Mouse (Mus musculus) neural tube, embryonic 11.5 days (tissue): ENCODE results near the gene Trim63. TPM values are rescaled to one million over a fixed set of nuclear protein-coding genes. Genes with fewer than 3 reads are reported as not detected.

Experiments
- ATAC-seq: fragments of 200-750 bp; cut with Nextera tagmentation; 2 replicates; pipeline ENCODE4 v1.8.0; 2017; ENCODE audit warnings: moderate number of reproducible peaks, mild to moderate bottlenecking, moderate TSS enrichment, moderate library complexity; ENCODE audit not compliant: insufficient read depth, low FRiP score, low TSS enrichment
- DNase-seq: peaks from one replicate; pipeline ENCODE4 v3.0.0-alpha.2; 2015; ENCODE audit warnings: low spot score
- H3K27ac ChIP-seq: fragments of 300-500 bp; sonication (generic); 2 replicates; pipeline ENCODE4 v1.5.1; 2014; ENCODE audit warnings: low read depth, mild to moderate bottlenecking, low read length
- H3K27me3 ChIP-seq: fragments of 300-500 bp; sonication (generic); 2 replicates; pipeline ENCODE4 v1.6.1; 2014; ENCODE audit warnings: mild to moderate bottlenecking, low read length, mixed read lengths; ENCODE audit not compliant: control insufficient read depth, insufficient read depth
- H3K36me3 ChIP-seq: fragments of 300-500 bp; sonication (generic); 2 replicates; pipeline ENCODE4 v1.6.1; 2014; ENCODE audit warnings: mild to moderate bottlenecking, low read length, moderate library complexity, mixed read lengths; ENCODE audit not compliant: control insufficient read depth, insufficient read depth
- H3K4me1 ChIP-seq: fragments of 300-500 bp; sonication (generic); 2 replicates; pipeline ENCODE4 v1.6.1; 2014; ENCODE audit warnings: low read length, mixed read lengths; ENCODE audit not compliant: control insufficient read depth, insufficient read depth
- H3K4me2 ChIP-seq: fragments of 300-500 bp; sonication (generic); 2 replicates; pipeline ENCODE4 v1.6.1; 2014; ENCODE audit warnings: low read depth, mild to moderate bottlenecking, moderate library complexity
- H3K4me3 ChIP-seq: fragments of 300-500 bp; sonication (generic); 2 replicates; pipeline ENCODE4 v1.5.1; 2014; ENCODE audit warnings: low read depth, low read length
- H3K9ac ChIP-seq: fragments of 300-500 bp; sonication (generic); 2 replicates; pipeline ENCODE4 v1.6.1; 2014; ENCODE audit warnings: mild to moderate bottlenecking, low read length
- H3K9me3 ChIP-seq: fragments of 300-500 bp; sonication (generic); 2 replicates; pipeline ENCODE4 v1.6.1; 2016; ENCODE audit warnings: low read length; ENCODE audit not compliant: control insufficient read depth
- WGBS: fragments of 180-500 bp; shearing (Covaris S2); extraction: QIAGEN DNeasy Blood & Tissue Kit; methylation state at CpG from one replicate; pipeline ENCODE4 v1.1.7; 2014; 5-methylcytosine and 5-hydroxymethylcytosine counted together
- polyA plus RNA-seq: library from polyadenylated mRNA; unstranded; fragments of >200 nt; fragmentation: Nextera tagmentation; extraction: Ambion mirVana; gene quantifications from 2 replicates; pipeline ENCODE4 v1.2.1, GENCODE M21; 2014

Gene Trim63
- polyA plus RNA-seq, 1 experiment from 2014 or later = 1.6 TPM

DNA sequence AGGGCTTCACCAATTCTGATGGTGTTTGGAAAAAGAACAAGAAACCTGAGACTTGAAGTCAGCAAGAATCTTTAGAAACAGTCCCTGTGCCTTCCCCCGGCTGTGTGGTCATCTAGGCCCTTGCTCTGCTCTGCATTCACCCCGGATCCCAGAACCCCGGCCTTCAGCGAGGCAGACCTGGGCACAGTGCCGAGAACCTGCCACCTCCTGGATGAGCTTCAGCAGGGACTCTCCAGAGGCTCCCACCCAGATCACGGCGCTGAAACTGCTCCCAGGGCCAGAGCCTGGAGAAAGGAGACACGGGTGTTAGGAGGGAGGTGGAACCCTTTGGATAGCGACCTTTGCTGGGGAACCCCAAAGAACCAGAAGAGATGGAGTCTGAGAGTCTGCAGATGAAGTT, 47.2 kb downstream of the Trim63 start:
- H3K4me1 ChIP-seq = no peaks in the 10 kb centered on the region
- 72% methylated on average over 9 of the region's 9 CpGs for WGBS
- H3K9me3 ChIP-seq = no peaks in the 10 kb centered on the region
- no peaks in the 10 kb centered on the region for H3K27me3 ChIP-seq
- no peaks in the 10 kb centered on the region for H3K36me3 ChIP-seq
- H3K27ac ChIP-seq = no peak overlapping the region
- H3K9ac ChIP-seq = no peak overlapping the region
- DNase-seq = no peak
- H3K4me3 ChIP-seq = no peak overlapping the region
- no peak for ATAC-seq
- no peak overlapping the region for H3K4me2 ChIP-seq

DNA sequence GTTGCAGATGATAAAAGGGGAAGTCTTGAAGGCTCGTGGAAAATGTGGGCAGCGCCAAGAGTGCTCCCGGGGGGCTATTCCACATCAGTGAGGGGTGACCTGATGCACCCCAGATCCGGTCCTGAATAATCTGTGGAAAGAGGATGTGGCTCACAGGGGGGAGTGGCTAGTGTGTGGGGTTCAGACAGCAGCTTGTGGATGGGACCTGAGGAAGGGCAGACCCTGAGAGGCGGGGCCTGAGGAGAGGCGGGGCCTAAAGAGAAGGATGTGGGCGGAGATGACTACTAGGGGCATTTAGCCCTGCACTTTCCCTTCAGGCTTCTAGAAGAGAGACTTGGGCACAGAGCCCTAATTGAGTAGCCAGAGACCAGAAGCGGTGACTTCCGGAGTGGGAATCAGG, 47.7 kb downstream of the Trim63 start:
- Histone ChIP-seq H3K27ac (no peak overlapping the region), H3K27me3 (no peaks in the 10 kb centered on the region), H3K9me3 (no peaks in the 10 kb centered on the region), H3K36me3 (no peaks in the 10 kb centered on the region), H3K9ac (no peak overlapping the region), H3K4me2 (no peak overlapping the region), H3K4me3 (no peak overlapping the region), H3K4me1 (no peaks in the 10 kb centered on the region)
- WGBS = 26% methylated on average over 9 of the region's 9 CpGs
- DNase-seq = peak; percentile 30
- no peak for ATAC-seq

DNA sequence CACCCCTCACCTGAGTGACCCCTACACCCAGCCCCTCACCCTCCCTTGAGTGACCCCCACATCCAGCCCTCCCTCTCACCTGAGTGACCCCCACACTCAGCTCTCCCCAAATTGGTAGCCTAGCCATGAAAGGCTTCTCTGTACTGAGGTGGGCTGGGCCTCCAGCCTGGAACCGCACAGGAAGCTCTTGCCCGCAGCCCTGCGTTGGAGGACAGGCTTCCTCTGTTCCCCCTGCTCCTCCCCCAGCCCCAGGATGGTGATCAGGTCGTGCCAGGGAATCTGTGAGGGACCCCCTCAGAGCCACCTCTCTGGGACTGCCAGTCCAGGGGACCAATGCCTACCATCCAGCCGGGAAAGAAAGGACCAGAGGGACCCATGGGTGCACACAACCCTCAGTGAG, 50.4 kb downstream of the Trim63 start:
- 46% methylated on average over 5 of the region's 5 CpGs for WGBS

DNA sequence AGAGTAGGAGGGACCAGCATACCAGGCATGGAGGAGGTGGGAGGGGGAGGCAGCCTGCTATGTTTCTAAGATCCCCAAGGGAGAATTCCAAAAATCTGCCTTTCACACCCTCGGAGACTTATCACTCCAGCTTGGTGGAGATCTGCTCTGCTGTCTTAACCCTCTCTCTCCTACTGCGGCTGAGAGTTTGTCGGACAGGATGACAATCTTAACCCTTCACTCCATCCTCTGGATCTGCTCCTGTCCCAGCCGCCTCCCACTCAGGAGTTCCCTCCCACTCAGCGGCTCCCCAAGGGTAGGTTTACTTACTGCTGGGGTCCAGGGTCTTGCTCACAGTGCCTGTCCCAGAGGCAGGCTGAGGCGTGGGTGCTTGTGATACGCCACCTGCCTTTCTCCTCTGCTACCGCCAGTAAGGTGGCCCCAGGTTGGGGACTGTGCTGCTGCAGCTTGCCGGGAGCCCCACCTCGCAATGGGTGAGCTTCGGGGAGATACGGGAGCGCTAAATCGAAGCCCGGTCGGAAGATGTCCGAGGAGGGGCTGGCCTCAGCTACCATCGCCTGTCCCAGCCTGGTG, 55.8 kb downstream of the Trim63 start:
- Histone ChIP-seq H3K27ac (no peak overlapping the region), H3K4me1 (peaks cover 12% of the 10 kb centered on the region), H3K36me3 (no peaks in the 10 kb centered on the region), H3K9me3 (no peaks in the 10 kb centered on the region), H3K4me3 (no peak overlapping the region), H3K27me3 (peaks cover 32% of the 10 kb centered on the region), H3K9ac (no peak overlapping the region), H3K4me2 (peak overlapping the region; percentile 68; the same call in 1 of the 2 replicates)
- ATAC-seq = no peak
- 2% methylated on average over 18 of the region's 18 CpGs for WGBS
- no peak for DNase-seq

More for the DNA sequence above, 50.4 kb downstream of the Trim63 start:
- DNase-seq (no peak), ATAC-seq (no peak)
- Histone ChIP-seq H3K9ac (no peak overlapping the region), H3K27me3 (peaks cover 11% of the 10 kb centered on the region), H3K4me1 (no peaks in the 10 kb centered on the region), H3K4me2 (no peak overlapping the region), H3K27ac (no peak overlapping the region), H3K4me3 (no peak overlapping the region), H3K9me3 (no peaks in the 10 kb centered on the region), H3K36me3 (no peaks in the 10 kb centered on the region)

DNA sequence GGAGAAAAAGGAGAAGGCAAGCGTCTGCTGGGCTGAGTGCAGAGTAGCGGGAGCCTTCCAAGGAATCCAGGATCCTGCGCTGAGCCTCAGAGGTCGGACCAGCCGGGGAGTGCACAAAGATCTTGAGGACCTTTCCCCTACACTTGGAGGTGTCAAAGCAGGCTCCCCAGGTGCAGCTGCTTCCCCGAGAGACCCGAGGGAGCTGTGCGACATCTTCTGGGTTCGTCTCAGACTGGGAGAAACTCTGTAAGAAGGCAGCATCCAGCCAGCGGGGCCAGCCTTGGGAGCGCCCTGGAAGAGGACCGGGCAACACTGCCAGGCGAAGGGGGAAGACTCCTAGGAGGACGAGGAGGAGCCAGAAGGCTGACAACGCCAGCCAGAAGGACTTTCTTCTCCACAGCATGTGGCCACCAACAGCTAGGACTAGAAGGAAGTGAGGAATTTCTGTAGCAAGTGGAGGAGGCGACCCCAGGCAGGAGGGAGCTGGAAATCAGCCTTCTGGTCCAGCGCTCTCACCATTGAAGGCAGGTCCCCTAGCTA, 56.5 kb downstream of the Trim63 start:
- Histone ChIP-seq H3K4me1 (peaks cover 12% of the 10 kb centered on the region), H3K27ac (no peak overlapping the region), H3K4me3 (no peak overlapping the region), H3K27me3 (peaks cover 32% of the 10 kb centered on the region), H3K4me2 (peak overlapping the region; percentile 68; the same call in 1 of the 2 replicates), H3K36me3 (no peaks in the 10 kb centered on the region), H3K9ac (no peak overlapping the region), H3K9me3 (no peaks in the 10 kb centered on the region)
- peak; percentile 21 for DNase-seq
- ATAC-seq = no peak
- WGBS = under 1% methylated on average over 17 of the region's 17 CpGs

DNA sequence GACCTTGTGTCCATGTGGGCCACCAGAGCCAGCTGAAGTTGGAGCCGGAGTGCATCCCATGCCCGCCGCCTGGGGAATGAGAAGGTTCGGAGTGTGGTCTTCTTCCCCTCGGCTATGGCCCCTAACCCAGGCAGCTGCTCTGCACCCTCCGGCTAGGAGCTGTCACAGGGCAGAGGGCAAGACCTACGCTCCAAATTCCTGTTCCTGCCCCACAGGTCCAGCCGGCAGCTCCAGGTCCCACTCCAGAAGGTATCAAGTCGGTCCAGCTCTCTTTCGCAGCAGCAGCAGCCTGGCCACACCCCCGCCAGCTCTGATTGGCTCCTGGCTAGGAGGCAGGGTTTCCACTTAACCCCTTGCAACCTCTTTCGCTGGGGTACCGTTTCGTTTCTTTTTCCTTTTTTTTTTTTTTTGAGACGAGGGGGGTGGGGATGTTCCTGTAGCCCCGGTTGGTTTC, 57.4 kb downstream of the Trim63 start:
- H3K27me3 ChIP-seq = peaks cover 32% of the 10 kb centered on the region
- WGBS = under 1% methylated on average over 16 of the region's 16 CpGs
- ATAC-seq (no peak), DNase-seq (peak; percentile 77)
- no peaks in the 10 kb centered on the region for H3K36me3 ChIP-seq
- peak overlapping the region; percentile 68 for H3K4me2 ChIP-seq
- no peak overlapping the region for H3K27ac ChIP-seq
- H3K4me1 ChIP-seq = peaks cover 12% of the 10 kb centered on the region
- H3K9me3 ChIP-seq = no peaks in the 10 kb centered on the region
- peak overlapping the region; percentile 27 for H3K9ac ChIP-seq
- H3K4me3 ChIP-seq = peak overlapping the region; percentile 36

DNA sequence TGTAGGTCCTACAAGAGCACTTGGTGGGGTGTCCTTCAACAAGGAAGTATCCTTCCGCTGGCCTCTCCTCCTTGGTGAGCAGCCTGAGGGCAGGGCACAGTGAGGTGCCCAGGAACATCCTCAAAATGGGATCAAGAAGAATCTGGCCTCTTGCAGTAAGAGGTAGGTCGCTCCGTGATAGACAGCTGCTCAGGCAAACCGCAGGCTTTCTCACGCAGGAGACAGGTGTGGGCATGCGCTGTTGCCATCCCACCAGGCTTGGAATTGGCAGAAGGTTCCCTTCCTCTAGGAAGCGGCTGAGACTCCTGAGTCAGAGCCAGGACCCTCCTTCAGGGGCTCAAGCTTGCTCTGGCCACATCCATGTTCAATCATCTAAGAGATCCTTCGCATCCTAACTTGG, 58.4 kb downstream of the Trim63 start:
- DNase-seq (no peak), ATAC-seq (no peak)
- Histone ChIP-seq H3K9ac (no peak overlapping the region), H3K4me3 (no peak overlapping the region), H3K4me2 (no peak overlapping the region; the same call in 1 of the 2 replicates), H3K4me1 (peaks cover 12% of the 10 kb centered on the region), H3K27me3 (peaks cover 32% of the 10 kb centered on the region), H3K36me3 (no peaks in the 10 kb centered on the region), H3K27ac (no peak overlapping the region), H3K9me3 (no peaks in the 10 kb centered on the region)
- 82% methylated on average over 8 of the region's 8 CpGs for WGBS

DNA sequence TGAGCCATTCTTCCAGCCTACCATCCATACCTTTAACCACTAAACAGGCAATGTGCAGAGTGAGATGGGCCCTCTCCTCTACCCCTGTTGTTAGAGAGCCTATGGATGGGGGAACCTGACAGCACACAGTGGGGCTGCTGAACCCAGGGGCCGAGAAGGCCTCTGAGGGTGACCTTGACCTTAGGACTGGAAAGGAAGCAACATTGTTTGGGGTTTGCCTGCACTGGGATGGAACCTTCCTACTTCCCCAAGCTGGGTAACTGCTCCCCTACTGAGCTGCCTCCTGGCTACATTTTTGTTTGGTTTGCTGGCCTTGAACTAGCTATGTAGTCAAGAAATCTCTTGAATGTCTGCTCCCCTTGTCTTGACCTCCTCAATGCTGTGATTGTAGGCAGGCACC, 59.4 kb downstream of the Trim63 start:
- Histone ChIP-seq H3K9ac (no peak overlapping the region), H3K36me3 (no peaks in the 10 kb centered on the region), H3K4me2 (no peak overlapping the region), H3K27me3 (peaks cover 31% of the 10 kb centered on the region), H3K4me1 (peaks cover 12% of the 10 kb centered on the region), H3K4me3 (no peak overlapping the region), H3K27ac (no peak overlapping the region), H3K9me3 (no peaks in the 10 kb centered on the region)
- ATAC-seq = no peak
- no peak for DNase-seq
- 69% methylated on average over 1 of the region's 1 CpGs for WGBS

DNA sequence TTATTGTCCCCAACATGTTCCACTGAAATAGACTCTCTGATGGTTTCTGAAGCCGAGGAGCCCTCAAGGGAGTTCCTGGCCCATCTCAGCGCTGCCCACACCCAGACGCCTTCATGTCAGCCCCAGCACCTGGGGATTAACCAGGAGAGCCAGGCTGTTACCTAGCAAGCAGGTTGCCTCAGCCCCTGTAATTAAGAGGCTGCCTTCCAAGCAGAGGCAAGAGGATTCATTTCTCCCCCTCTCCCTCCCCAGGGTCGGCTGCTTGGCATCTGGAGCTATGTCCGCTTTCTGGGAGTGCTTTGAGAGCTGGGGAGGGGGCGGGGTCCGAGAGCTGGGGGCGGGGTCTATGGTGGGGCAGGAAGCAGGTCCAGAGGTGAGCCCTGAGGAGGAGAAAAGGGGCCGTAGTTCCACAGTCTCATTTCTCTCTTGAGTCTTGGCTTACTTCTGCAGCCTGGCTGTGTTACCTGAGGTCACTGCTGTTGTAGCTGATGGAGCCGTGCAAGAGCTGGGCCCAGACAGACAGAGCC, 63.2 kb downstream of the Trim63 start:
- H3K27ac ChIP-seq = no peak overlapping the region
- no peaks in the 10 kb centered on the region for H3K27me3 ChIP-seq
- no peak overlapping the region for H3K9ac ChIP-seq
- H3K36me3 ChIP-seq = no peaks in the 10 kb centered on the region
- no peak for DNase-seq
- H3K4me3 ChIP-seq = no peak overlapping the region
- no peaks in the 10 kb centered on the region for H3K9me3 ChIP-seq
- H3K4me2 ChIP-seq = no peak overlapping the region
- 38% methylated on average over 10 of the region's 10 CpGs for WGBS
- ATAC-seq = no peak
- H3K4me1 ChIP-seq = no peaks in the 10 kb centered on the region
